Mouse (Mus musculus) hindbrain, embryonic 16.5 days (tissue): ENCODE measurements around the gene Itpkc. TPM values are rescaled to one million over a fixed set of nuclear protein-coding genes. Genes with fewer than 3 reads are reported as not detected.
A peak's percentile ranks its signal among the peaks of the same experiment; 100 is the strongest.

Source experiments
- ATAC-seq: fragments of 200-750 bp; cut with Nextera tagmentation; 2 replicates; pipeline ENCODE4 v1.8.0; 2017; ENCODE audit warnings: moderate TSS enrichment, moderate library complexity
- H3K27ac ChIP-seq: fragments of 300-500 bp; sonication (generic); 2 replicates; pipeline ENCODE4 v1.5.1; 2014; ENCODE audit warnings: low read depth, mild to moderate bottlenecking, control low read depth, low read length, moderate library complexity
- H3K27me3 ChIP-seq: fragments of 300-500 bp; sonication (generic); replicated peaks from 2 replicates; pipeline ENCODE4 v1.6.1; 2014; ENCODE audit warnings: low read length; ENCODE audit not compliant: control insufficient read depth, insufficient read depth
- H3K36me3 ChIP-seq: fragments of 300-500 bp; sonication (generic); 2 replicates; pipeline ENCODE4 v1.6.1; 2014; ENCODE audit warnings: mild to moderate bottlenecking, low read length, moderate library complexity, mixed read lengths; ENCODE audit not compliant: control insufficient read depth, insufficient read depth
- H3K4me1 ChIP-seq: fragments of 300-500 bp; sonication (generic); 2 replicates; pipeline ENCODE4 v1.6.1; 2014; ENCODE audit warnings: low read depth, low read length; ENCODE audit not compliant: control insufficient read depth, insufficient read depth
- H3K4me2 ChIP-seq: fragments of 300-500 bp; sonication (generic); 2 replicates; pipeline ENCODE4 v1.6.1; 2014; ENCODE audit warnings: mild to moderate bottlenecking, low read length, control low read depth, moderate library complexity
- H3K4me3 ChIP-seq: fragments of 300-500 bp; sonication (generic); 2 replicates; pipeline ENCODE4 v1.5.1; 2014; ENCODE audit warnings: mild to moderate bottlenecking, low read length, control low read depth, moderate library complexity
- H3K9ac ChIP-seq: fragments of 300-500 bp; sonication (generic); 2 replicates; pipeline ENCODE4 v1.6.1; 2014; ENCODE audit warnings: low read depth, mild to moderate bottlenecking, control low read depth, low read length, moderate library complexity
- H3K9me3 ChIP-seq: fragments of 300-500 bp; sonication (generic); 2 replicates; pipeline ENCODE4 v1.6.1; 2014; ENCODE audit warnings: mild to moderate bottlenecking, low read length, moderate library complexity; ENCODE audit not compliant: control insufficient read depth
- WGBS: fragments of 180-500 bp; shearing (Covaris S2); extraction: QIAGEN DNeasy Blood & Tissue Kit; methylation state at CpG from one replicate; pipeline ENCODE4 v1.1.7; 2014; 5-methylcytosine and 5-hydroxymethylcytosine counted together
- polyA plus RNA-seq: library from polyadenylated mRNA; unstranded; fragments of >200 nt; fragmentation: Nextera tagmentation; extraction: Ambion mirVana; gene quantifications from 2 replicates; pipeline ENCODE4 v1.2.1, GENCODE M21; 2015

The Itpkc gene
- polyA plus RNA-seq: 5.7 and 5.9 TPM in 2 replicates

DNA sequence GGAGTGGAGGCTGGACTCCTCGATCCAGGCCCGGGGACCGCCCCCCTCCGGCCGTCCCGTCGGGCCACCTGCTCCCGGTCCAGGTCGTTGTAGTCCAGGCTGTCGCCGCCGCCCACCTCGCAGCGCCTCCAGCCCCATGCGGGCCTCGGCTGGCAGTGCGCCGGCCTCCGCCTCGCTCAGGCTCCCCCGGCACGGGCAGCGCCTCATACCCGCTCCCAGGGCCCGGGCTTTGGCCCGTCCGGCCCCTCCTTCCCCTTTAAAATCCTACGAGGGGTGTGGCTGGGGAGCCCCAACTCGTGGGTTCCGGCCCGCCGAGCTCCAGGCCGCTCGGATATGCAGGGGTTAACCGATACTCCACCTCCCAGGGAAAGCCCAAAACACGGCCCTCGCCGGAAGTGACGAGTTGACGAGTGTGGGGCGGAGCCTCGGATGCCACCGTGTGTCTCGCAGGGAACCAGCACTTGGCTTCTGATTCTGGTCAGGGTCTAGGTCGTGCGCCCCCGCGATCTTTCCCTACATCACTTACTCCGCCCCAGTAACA lies at the start of gene Itpkc:
Itpkc (minus strand) TSS at position 381 of the 541 bp plus-strand sequence.
- H3K27ac ChIP-seq: peak within 1 kb of the TSS; percentile 88
- H3K27me3 ChIP-seq: no peaks in the 10 kb centered on the region
- H3K4me1 ChIP-seq: peaks cover 44% of the 10 kb centered on the region
- no peaks in the 10 kb centered on the region for H3K9me3 ChIP-seq
- WGBS: 0% methylated on average over 47 of the region's 49 CpGs
- no peaks in the 10 kb centered on the region for H3K36me3 ChIP-seq
- H3K9ac ChIP-seq: peak within 1 kb of the TSS; percentile 95
- peak within 1 kb of the TSS; percentile 82 for H3K4me3 ChIP-seq
- peak within 1 kb of the TSS; percentile 77 for H3K4me2 ChIP-seq
- peak; percentile 86 for ATAC-seq

DNA sequence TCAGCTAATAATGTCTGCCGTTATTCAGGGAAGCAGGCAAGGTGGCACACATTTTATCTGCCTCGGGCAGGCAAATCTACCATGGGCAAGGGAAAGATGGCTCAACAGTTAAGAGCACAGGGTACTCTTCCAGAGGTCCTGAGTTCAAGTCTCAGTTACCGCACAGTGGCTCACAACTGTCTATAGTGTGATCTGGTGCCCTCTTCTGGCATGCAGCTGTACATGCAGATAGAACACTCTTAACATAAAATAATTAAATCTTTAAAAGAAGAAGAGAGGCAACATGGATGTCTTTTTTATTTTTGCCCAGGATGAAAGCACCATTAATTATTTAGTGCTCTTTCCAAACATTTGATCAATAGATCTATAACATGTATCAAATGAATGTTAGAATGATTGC lies 48.7 kb upstream of the Itpkc start:
- peaks cover 67% of the 10 kb centered on the region for H3K36me3 ChIP-seq
- H3K4me3 ChIP-seq: no peak overlapping the region
- 94% methylated on average over 3 of the region's 3 CpGs for WGBS
- H3K27me3 ChIP-seq: no peaks in the 10 kb centered on the region
- H3K4me2 ChIP-seq: no peak overlapping the region
- no peak for ATAC-seq
- H3K9me3 ChIP-seq: no peaks in the 10 kb centered on the region
- no peaks in the 10 kb centered on the region for H3K4me1 ChIP-seq
- no peak overlapping the region for H3K27ac ChIP-seq
- no peak overlapping the region for H3K9ac ChIP-seq

DNA sequence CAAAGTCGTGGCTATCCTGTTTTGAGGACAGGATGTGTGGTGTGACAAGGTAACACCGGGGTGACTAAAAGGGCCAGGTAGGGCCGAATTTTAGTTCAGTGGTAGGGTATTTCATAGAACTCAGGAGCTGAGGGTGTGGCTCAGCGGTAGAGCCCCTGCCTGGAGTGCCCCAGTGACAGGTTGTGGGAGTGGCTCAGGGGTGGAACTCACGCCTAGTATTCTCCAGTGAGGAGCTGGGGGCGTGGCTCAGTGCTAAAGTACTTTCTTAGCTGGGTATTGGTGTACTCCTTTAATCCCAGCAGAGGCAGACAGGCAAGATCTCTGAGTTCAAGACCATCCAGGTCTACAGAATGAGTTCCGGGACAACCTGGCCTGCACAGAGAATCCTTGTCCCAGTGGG lies 47.6 kb upstream of the Itpkc start:
- WGBS: 75% methylated on average over 7 of the region's 7 CpGs
- no peaks in the 10 kb centered on the region for H3K9me3 ChIP-seq
- no peaks in the 10 kb centered on the region for H3K4me1 ChIP-seq
- H3K4me3 ChIP-seq: no peak overlapping the region
- no peak for ATAC-seq
- H3K27ac ChIP-seq: no peak overlapping the region
- H3K27me3 ChIP-seq: no peaks in the 10 kb centered on the region
- peaks cover 72% of the 10 kb centered on the region for H3K36me3 ChIP-seq
- H3K4me2 ChIP-seq: no peak overlapping the region
- H3K9ac ChIP-seq: no peak overlapping the region

DNA sequence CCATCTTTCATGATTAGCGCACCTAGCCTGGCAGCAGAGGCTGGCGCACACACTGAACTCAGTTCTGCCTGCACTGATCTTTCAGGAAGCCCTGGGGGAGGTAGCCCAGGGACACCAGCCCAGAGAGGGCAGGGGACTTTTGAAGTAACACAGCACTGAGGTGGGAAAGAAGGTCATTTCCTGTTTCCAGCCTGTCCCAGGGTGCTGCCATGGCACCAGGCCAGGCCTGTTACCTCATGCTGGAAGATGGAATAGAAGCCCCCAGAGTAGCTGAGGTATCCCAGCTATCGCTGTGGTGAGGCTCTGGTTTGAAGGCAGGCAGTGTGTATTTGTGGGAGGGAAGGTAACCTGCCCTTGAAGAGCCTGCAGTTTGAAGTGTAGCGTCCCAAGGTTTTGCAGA lies 46.5 kb upstream of the Itpkc start:
- WGBS: 91% methylated on average over 4 of the region's 4 CpGs
- Histone ChIP-seq H3K4me2 (no peak overlapping the region), H3K4me1 (no peaks in the 10 kb centered on the region), H3K36me3 (peaks cover 71% of the 10 kb centered on the region), H3K4me3 (no peak overlapping the region), H3K27ac (no peak overlapping the region), H3K27me3 (no peaks in the 10 kb centered on the region), H3K9ac (no peak overlapping the region), H3K9me3 (no peaks in the 10 kb centered on the region)
- no peak for ATAC-seq

DNA sequence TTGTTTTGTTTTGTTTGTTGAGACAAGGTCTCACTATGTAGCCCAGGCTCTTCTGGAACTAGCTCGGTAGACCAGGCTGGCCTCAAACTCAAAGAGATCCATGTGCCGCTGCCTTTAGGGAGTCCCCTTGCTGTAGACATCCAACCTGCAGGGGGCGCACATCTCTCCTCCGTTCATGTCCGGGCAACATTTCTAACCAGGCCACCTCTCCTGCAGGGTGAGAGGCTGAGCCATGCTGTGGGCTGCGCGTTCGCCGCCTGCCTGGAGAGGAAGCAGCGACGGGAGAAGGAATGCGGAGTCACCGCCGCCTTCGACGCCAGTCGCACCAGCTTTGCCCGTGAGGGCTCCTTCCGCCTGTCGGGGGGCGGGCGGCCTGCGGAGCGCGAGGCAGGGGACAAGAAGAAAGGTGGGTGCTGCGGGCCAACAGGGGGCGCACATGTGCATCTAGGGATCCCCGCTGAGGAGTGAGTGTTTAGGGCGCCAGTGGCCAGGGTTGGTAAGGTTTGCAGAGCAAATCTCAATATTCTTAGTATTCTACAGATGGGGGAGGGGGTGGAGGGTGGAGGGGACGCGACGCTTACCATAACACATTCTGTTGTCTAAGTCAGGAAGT lies 45.4 kb upstream of the Itpkc start:
- no peak for ATAC-seq
- Histone ChIP-seq H3K9ac (no peak overlapping the region), H3K36me3 (peaks cover 74% of the 10 kb centered on the region), H3K4me1 (no peaks in the 10 kb centered on the region), H3K4me2 (no peak overlapping the region), H3K27me3 (no peaks in the 10 kb centered on the region), H3K4me3 (no peak overlapping the region), H3K9me3 (no peaks in the 10 kb centered on the region), H3K27ac (no peak overlapping the region)
- WGBS: 56% methylated on average over 32 of the region's 32 CpGs

DNA sequence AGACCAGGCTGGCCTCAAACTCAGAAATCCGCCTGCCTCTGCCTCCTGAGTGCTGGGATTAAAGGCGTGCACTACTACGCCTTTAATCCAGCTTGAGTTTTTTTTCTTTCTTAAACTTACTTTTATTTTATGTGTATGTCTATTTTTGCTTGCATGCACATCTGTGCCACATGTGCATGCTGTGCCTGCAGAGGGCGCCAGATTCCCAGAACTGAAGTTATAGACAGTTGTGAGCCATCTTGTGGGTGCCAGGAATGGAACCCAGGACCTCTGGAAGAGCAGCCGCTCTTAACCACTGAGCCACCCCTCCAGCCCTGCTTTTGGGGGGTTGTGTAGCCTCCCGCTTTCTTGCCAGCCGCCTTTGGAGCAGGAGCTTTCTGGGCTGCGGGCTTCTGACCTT lies 43.0 kb upstream of the Itpkc start:
- no peak overlapping the region for H3K4me3 ChIP-seq
- H3K9me3 ChIP-seq: no peaks in the 10 kb centered on the region
- no peaks in the 10 kb centered on the region for H3K27me3 ChIP-seq
- ATAC-seq: no peak
- H3K27ac ChIP-seq: no peak overlapping the region
- H3K9ac ChIP-seq: no peak overlapping the region
- H3K4me2 ChIP-seq: no peak overlapping the region
- no peaks in the 10 kb centered on the region for H3K4me1 ChIP-seq
- H3K36me3 ChIP-seq: peaks cover 63% of the 10 kb centered on the region
- 89% methylated on average over 8 of the region's 8 CpGs for WGBS

DNA sequence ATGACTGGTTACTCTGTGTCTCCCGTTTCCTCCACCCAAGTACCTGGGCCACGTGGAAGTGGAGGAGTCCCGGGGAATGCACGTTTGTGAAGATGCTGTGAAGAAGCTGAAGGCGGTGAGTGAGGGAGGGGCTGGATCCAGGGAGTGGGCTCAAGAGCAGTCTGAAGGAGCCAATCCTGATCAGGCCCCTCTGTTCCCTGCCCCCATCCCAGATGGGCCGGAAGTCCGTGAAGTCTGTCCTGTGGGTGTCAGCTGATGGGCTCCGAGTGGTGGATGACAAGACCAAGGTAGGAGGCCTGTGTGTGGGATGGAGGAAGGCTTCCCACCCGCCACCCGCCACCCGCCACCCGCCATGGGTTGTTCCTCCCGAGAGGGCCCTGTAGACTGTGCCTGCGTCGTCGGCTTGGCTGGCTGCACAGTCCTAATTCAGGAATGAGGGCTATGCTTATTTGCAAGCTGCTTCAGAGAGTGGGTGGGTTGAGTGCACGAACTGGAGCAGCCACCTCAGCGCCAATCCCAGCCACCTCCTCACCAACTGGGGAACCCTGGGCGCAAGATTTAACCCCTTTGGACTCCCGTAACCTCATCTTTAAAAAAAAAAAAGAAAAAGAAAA lies 38.2 kb upstream of the Itpkc start:
- no peak overlapping the region for H3K4me2 ChIP-seq
- 75% methylated on average over 18 of the region's 20 CpGs for WGBS
- H3K9ac ChIP-seq: no peak overlapping the region
- no peaks in the 10 kb centered on the region for H3K9me3 ChIP-seq
- no peak overlapping the region for H3K4me3 ChIP-seq
- H3K36me3 ChIP-seq: peaks cover 61% of the 10 kb centered on the region
- H3K27me3 ChIP-seq: no peaks in the 10 kb centered on the region
- no peak for ATAC-seq
- no peak overlapping the region for H3K27ac ChIP-seq
- H3K4me1 ChIP-seq: peaks cover 3% of the 10 kb centered on the region

DNA sequence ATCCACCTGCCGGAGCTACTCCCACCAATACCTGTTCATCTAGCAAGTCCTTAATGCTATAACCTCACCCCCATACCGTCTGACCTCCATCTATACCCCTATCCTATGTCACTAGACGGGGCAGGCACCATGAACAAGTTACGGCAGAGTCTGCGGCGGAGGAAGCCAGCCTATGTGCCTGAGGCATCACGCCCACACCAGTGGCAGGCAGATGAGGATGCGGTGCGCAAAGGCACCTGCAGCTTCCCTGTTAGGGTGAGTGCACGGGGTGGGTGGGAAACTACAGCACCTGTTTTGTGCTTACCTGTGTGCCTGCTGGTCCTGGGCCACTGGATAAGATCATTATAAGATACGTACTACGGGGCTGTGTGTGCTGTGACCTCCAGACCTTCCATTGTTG lies 36.3 kb upstream of the Itpkc start:
- Histone ChIP-seq H3K27me3 (no peaks in the 10 kb centered on the region), H3K36me3 (peaks cover 47% of the 10 kb centered on the region), H3K4me1 (peaks cover 21% of the 10 kb centered on the region), H3K4me3 (no peak overlapping the region), H3K9me3 (no peaks in the 10 kb centered on the region), H3K27ac (no peak overlapping the region), H3K4me2 (no peak overlapping the region), H3K9ac (no peak overlapping the region)
- no peak for ATAC-seq
- WGBS: 92% methylated on average over 12 of the region's 12 CpGs

DNA sequence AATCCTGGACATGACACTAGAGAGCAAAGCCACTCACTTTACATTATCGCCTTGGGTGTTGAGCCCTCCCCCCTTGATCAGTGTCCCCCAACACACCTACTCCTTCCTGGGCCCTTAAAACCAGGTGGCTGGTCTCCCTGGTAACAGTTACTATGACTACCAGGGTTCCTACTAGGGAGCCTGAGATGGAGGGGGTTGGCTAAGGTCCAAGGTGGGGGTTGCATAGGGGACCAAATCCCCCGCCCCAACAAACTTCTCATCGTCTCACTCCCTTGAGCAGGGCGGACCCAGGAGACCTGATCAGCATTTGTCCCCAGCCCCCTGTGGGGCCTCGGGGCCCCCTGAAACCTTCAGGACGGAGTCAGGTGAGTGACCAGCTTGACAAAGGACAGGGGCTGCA lies 33.4 kb upstream of the Itpkc start:
- Histone ChIP-seq H3K4me1 (peaks cover 28% of the 10 kb centered on the region), H3K4me3 (no peak overlapping the region), H3K9me3 (no peaks in the 10 kb centered on the region), H3K4me2 (no peak overlapping the region), H3K27ac (no peak overlapping the region), H3K36me3 (peaks cover 28% of the 10 kb centered on the region), H3K27me3 (no peaks in the 10 kb centered on the region), H3K9ac (no peak overlapping the region)
- WGBS: 68% methylated on average over 6 of the region's 6 CpGs
- no peak for ATAC-seq
